Mouse (Mus musculus) megakaryocyte, adult 5-6 weeks (primary cell): ENCODE results near the gene Agtr1b. TPM values are rescaled to one million over a fixed set of nuclear protein-coding genes. Genes with fewer than 3 reads are reported as not detected.

Experiments
- ATAC-seq: 2 replicates; pipeline ENCODE4 v1.8.0; 2016; ENCODE audit warnings: mild to moderate bottlenecking, inconsistent platforms; ENCODE audit not compliant: poor library complexity, severe bottlenecking
- total RNA-seq, 2 experiments: library from RNA; stranded (forward) in 1 of 2; stranded (reverse) in 1 of 2; fragments of 153-499, 151-499 nt in 1 of 2; fragments of 221-1000, 200-1000 nt in 1 of 2; gene quantifications; 2 replicates each; pipeline versions ENCODE4 v1.2.3 to v1.2.4; 2015 to 2017

Gene Agtr1b
- total RNA-seq (2015) (not detected in 2 replicates), total RNA-seq (2017) (not detected in 2 replicates)

DNA sequence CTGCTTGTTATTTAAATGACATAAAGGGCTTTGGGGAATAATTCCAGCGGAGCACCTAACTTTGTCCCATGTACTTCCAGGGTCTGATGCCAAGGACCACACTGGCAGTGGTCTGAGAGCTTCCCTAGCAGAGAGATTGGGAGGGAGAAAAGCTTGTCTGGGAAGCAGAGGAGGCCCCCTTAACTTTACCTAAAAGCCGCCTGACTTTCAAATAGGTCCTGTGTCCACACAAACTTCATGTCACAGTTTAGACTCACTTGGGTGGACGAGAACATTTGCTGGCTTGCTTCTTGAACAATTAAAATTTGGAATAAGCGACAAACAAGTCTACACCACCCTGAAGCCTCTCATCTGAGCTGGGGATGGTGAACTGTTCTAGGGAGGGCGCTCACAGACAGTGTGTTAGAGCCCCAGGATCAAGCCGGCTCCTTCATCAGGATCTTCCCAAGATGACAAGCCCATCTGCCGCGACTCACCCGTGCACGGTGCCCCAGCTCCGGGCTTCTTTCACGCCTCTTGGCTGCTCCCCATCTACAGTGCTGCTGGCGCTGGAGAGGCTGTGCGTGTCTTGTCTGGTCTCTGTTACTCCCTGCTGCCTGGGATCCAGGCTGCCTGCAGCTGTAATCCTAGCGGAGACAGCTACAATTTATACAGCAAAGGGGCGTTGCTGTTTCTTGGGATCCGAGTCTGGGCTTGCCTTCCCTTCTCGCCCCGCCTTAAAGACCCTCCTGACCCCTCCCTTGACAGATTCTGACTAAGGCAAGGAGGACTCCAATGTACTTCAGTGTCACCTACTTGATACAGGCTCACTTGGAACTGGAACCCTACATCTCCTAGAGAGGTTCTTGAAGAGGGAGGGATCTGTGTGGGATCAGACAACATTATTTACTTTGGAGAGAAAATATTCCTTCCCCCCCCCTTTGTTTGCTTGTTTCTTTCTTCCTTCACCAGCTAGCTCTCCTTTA is at the start of gene Agtr1b:
Gene Agtr1b, minus strand, starts transcription at position 620 of the 965 bp plus-strand sequence.
- ATAC-seq = no peak

GRCm38 (mm10) chr3:20353598-20353997 is 13.4 kb downstream of the Agtr1b start:
- no peak for ATAC-seq

- peak; percentile 63 for ATAC-seq
These were observed 18.8 kb downstream of the Agtr1b start for GRCm38 (mm10) chr3:20348206-20348605.

GRCm38 (mm10) chr3:20340402-20340801 is 26.6 kb downstream of the Agtr1b start:
- no peak for ATAC-seq

GRCm38 (mm10) chr3:20334681-20335080 is 32.3 kb downstream of the Agtr1b start:
- no peak for ATAC-seq

DNA sequence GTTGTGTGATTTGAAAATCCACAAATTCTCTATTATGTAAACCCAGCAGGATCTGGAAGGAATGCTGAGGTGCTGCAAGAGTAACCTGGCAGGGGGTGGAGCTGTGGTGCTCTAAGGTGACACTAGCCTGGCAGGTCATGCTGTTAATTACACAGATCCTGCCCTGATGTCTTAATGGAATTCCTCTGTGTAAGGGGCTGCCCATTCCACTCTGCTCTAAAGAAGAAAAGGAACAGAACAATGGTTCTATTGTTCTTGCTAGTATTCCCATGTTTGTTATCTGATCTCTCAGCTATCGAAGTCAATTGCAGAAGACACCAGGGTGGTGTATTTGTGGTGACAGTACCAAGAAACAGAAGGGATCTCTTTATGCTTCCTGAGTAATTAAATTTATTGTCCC is 49.7 kb downstream of the Agtr1b start:
- ATAC-seq = no peak

GRCm38 (mm10) chr3:20309142-20309541 is 57.8 kb downstream of the Agtr1b start:
- no peak for ATAC-seq

GRCm38 (mm10) chr3:20307256-20307655 is 59.7 kb downstream of the Agtr1b start:
- no peak for ATAC-seq

GRCm38 (mm10) chr3:20304758-20305352 is 62.1 kb downstream of the Agtr1b start:
- ATAC-seq = peak; percentile 100

DNA sequence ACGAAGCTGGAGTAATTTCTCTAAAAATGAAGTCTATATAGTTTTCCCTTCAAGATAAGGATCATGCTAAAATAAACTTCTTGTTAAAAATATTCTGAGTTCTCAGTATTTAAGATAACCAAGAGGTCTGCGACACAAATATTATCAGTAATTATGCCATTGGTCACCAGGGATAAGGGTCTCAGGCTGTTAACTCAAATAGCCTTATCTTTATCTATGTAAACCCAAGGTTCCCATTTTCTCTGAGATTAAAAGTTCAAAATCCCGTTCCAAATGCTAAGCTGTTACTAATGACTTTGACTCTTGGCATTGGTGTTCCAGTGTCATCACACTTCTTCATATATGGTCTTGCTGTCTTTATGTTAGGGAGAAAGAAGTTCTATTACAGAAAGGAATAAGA is 71.4 kb downstream of the Agtr1b start:
- ATAC-seq = no peak

- peak; percentile 72 for ATAC-seq
These were observed 72.2 kb downstream of the Agtr1b start for GRCm38 (mm10) chr3:20294542-20295348.

DNA sequence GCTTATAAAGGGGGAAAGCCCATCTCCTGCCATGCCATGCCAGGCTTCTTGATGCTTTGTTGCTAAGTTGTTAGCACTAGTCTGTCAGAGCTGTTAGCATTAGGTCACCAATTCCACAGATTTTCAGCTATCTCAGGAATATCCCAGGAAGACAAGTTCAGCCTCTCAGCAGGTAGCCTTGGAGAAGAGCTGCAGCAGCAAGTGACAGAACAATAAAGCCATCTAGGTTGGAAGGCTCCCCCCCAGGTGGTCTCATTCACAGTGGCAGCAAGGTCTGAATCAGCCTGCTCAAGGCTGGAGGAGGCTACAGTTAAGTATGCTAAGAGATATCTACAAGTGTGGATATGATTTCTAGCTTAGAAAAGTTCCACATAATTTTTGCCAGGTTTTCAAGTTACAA is 75.6 kb downstream of the Agtr1b start:
- ATAC-seq = no peak

- no peak for ATAC-seq
These were observed 78.2 kb downstream of the Agtr1b start for GRCm38 (mm10) chr3:20288761-20289160.

DNA sequence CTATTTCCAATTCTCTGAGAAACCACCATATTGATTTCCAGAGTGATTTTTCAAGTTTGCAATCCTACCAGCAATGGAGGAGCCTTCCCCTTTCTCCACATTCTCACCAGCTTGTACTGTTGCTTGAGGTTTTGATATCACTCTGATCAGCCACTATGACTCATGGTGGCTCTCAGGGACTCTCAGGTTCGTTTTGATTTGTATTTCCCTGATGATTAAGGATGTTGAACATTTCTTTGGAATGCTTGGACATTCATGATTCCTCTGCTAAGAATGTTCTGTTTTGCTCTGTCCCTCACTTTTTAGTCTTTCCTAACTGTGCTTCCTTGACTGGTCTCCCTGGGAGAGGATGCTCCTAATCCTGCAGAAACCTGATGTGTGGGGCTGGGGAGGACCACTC is 85.2 kb downstream of the Agtr1b start:
- ATAC-seq = no peak

DNA sequence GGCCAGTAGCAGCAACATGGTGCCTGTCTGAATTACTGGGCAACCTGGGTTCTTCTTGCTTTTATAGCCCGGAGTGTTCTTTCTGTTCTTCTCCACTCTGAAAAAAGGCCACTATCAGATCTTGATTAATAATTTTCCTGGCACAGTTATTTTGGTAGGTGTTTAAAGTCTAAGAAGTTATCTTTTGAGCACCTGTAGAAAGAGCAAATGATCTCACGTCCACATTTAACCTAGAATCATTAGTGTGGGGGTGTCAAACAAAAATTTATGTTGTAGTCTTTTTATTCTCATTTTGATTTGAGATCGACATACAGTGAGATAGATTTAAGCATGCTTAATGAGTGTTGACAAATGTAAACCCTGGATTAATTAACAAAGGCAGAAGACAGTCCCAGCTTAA is 91.3 kb downstream of the Agtr1b start, which contains the start of gene Cpb1:
Gene Cpb1, minus strand, starts transcription at position 101 of the 400 bp plus-strand sequence.
- no peak for ATAC-seq

Other genes with a start within 250 kb of the Agtr1b start
- gene Gyg, start 211.9 kb downstream of the Agtr1b start, total RNA-seq (2015) = 190 and 197 TPM in 2 replicates
- gene Gyg, start 211.9 kb downstream of the Agtr1b start, total RNA-seq (2017) = 64.1 and 69.4 TPM in 2 replicates
- 186 and 191 TPM in 2 replicates for gene Cpa3, start 125.0 kb downstream of the Agtr1b start, total RNA-seq (2015)
- gene Cpa3, start 125.0 kb downstream of the Agtr1b start, total RNA-seq (2017) = 76.1 and 82.0 TPM in 2 replicates
- not detected in 2 replicates for gene Cpb1, start 91.4 kb downstream of the Agtr1b start, total RNA-seq (2015)
- gene Cpb1, start 91.4 kb downstream of the Agtr1b start, total RNA-seq (2017) = not detected in 2 replicates